In genomic region chr12:98458516-98458915, GRCm38 (mm10) we compare ENCODE assay signal across 20 mouse cellular contexts.
DNase-seq lines count a peak whose midpoint lies in the region; ATAC-seq and TF ChIP-seq lines count a peak whose summit lies in the region.
"Had no signal": no experiment of that assay in that cellular context is flagged by ENCODE, and none has a peak within 500 bp of the region (broad histone marks: within the 10 kb centered on the region; RNA-seq: fewer than 3 reads in every experiment).

No protein-coding gene starts in this region.

- intact Hi-C loops in heart, postnatal 14 days (cut with DNase I): no loop called here

- WGBS in embryonic facial prominence, embryonic 14.5 days: 81% methylated on average over 5 of the region's 5 CpGs
- WGBS in embryonic facial prominence, embryonic 10.5 days: 90% methylated on average over 5 of the region's 5 CpGs
- WGBS in forebrain, postnatal 0 days: 52% methylated on average over 5 of the region's 5 CpGs

- DNase-seq in embryonic facial prominence, embryonic 14.5 days (ENCODE audit: low spot score): peak; percentile 38
- DNase-seq in embryonic facial prominence, embryonic 10.5 days (ENCODE audit: low spot score): no peak
- DNase-seq in layer of hippocampus, adult 11-12 months (ENCODE audit: low spot score): peak; percentile 26
- DNase-seq in layer of hippocampus, postnatal 36 days: no peak
- DNase-seq in right cerebral cortex, adult 18-20 months: peak; percentile 30
- no peak for DNase-seq in right cerebral cortex, postnatal 4 days
- DNase-seq in forebrain, postnatal 0 days: peak; percentile 53
- no peak for DNase-seq in heart, postnatal 14 days
- DNase-seq: gastrocnemius, postnatal 25 days; kidney, adult 18-20 months; kidney, postnatal 4 days; midbrain, embryonic 14.5 days had no signal

- no peaks in the 10 kb centered on the region for H3K36me3 ChIP-seq in embryonic facial prominence, embryonic 14.5 days (ENCODE audit: control insufficient read depth, insufficient read depth, low read length)
- no peaks in the 10 kb centered on the region for H3K36me3 ChIP-seq in embryonic facial prominence, embryonic 10.5 days (replicated peaks)
- 0 out of 2 replicates have a peak, but pooled peaks cover 2% of the 10 kb centered on the region for H3K36me3 ChIP-seq in forebrain, postnatal 0 days (ENCODE audit: insufficient read depth)
- H3K36me3 ChIP-seq: heart, embryonic 12.5 days; limb, embryonic 12.5 days; liver, embryonic 15.5 days; neural tube, embryonic 12.5 days had no signal

- H3K9ac ChIP-seq in embryonic facial prominence, embryonic 14.5 days (ENCODE audit: low read depth, low read length): no peak overlapping the region
- H3K9ac ChIP-seq in forebrain, postnatal 0 days: no peak overlapping the region
- H3K9ac ChIP-seq: heart, embryonic 12.5 days; limb, embryonic 12.5 days; liver, embryonic 15.5 days; neural tube, embryonic 12.5 days had no signal

- no peaks in the 10 kb centered on the region for H3K4me1 ChIP-seq in embryonic facial prominence, embryonic 14.5 days (ENCODE audit: control insufficient read depth, insufficient read depth, low read length)
- H3K4me1 ChIP-seq in embryonic facial prominence, embryonic 10.5 days: no peaks in the 10 kb centered on the region
- H3K4me1 ChIP-seq in forebrain, postnatal 0 days (ENCODE audit: insufficient read depth): peaks cover 7% of the 10 kb centered on the region; the same call in 1 of the 2 replicates
- H3K4me1 ChIP-seq: heart, embryonic 12.5 days; hindbrain, embryonic 10.5 days; limb, embryonic 12.5 days; liver, embryonic 15.5 days; neural tube, embryonic 12.5 days had no signal

- no peak for TF ChIP-seq CTCF in forebrain, postnatal 0 days (IDR thresholded peaks at IDR 0.05; ENCODE audit: low read depth)

- no peak overlapping the region for H3K27ac ChIP-seq in embryonic facial prominence, embryonic 14.5 days (replicated peaks; ENCODE audit: low read depth, low read length)
- H3K27ac ChIP-seq in embryonic facial prominence, embryonic 10.5 days (replicated peaks): no peak overlapping the region
- H3K27ac ChIP-seq in forebrain, postnatal 0 days (ENCODE audit: low read depth, low read length): peak overlapping the region; percentile 69
- H3K27ac ChIP-seq: hindbrain, embryonic 10.5 days; limb, embryonic 12.5 days; liver, embryonic 15.5 days; macrophage; neural tube, embryonic 12.5 days; stomach, postnatal 0 days had no signal

- ATAC-seq in embryonic facial prominence, embryonic 14.5 days (ENCODE audit: low read depth): no peak
- peak; percentile 68 for ATAC-seq in forebrain, postnatal 0 days

- no peaks in the 10 kb centered on the region for H3K27me3 ChIP-seq in embryonic facial prominence, embryonic 14.5 days (replicated peaks; ENCODE audit: control insufficient read depth, insufficient read depth, low read length)
- no peaks in the 10 kb centered on the region for H3K27me3 ChIP-seq in embryonic facial prominence, embryonic 10.5 days (replicated peaks; ENCODE audit: low read depth, poor library complexity, severe bottlenecking)
- no peaks in the 10 kb centered on the region for H3K27me3 ChIP-seq in forebrain, postnatal 0 days (ENCODE audit: insufficient read depth, low read length)
- H3K27me3 ChIP-seq: CH12.LX; heart, embryonic 12.5 days; limb, embryonic 12.5 days; liver, embryonic 15.5 days; neural tube, embryonic 12.5 days had no signal

- no peak overlapping the region for H3K4me3 ChIP-seq in embryonic facial prominence, embryonic 14.5 days (ENCODE audit: low read depth, low read length)
- H3K4me3 ChIP-seq in embryonic facial prominence, embryonic 10.5 days: no peak overlapping the region
- H3K4me3 ChIP-seq in forebrain, postnatal 0 days (ENCODE audit: low read depth, low read length): no peak overlapping the region
- H3K4me3 ChIP-seq: heart, embryonic 12.5 days; hindbrain, embryonic 10.5 days; limb, embryonic 12.5 days; liver, embryonic 15.5 days; neural tube, embryonic 12.5 days had no signal

- no peak overlapping the region for H3K4me2 ChIP-seq in embryonic facial prominence, embryonic 14.5 days (ENCODE audit: low read depth, low read length)
- no peak overlapping the region for H3K4me2 ChIP-seq in forebrain, postnatal 0 days (ENCODE audit: low read depth)
- H3K4me2 ChIP-seq: heart, embryonic 12.5 days; limb, embryonic 12.5 days; liver, embryonic 15.5 days; neural tube, embryonic 12.5 days had no signal

- H3K9me3 ChIP-seq in embryonic facial prominence, embryonic 14.5 days (ENCODE audit: control insufficient read depth, low read length): no peaks in the 10 kb centered on the region
- no peaks in the 10 kb centered on the region for H3K9me3 ChIP-seq in embryonic facial prominence, embryonic 10.5 days
- H3K9me3 ChIP-seq in forebrain, postnatal 0 days (ENCODE audit: low read length): no peaks in the 10 kb centered on the region
- H3K9me3 ChIP-seq: hindbrain, embryonic 10.5 days; limb, embryonic 12.5 days; liver, embryonic 15.5 days; neural tube, embryonic 12.5 days had no signal

Comparison
In these comparisons a context has a peak if more than half of its experiments do, and no peak if none do; other contexts are left out.
1. DNase-seq: peak in embryonic facial prominence, embryonic 14.5 days (single experiment), layer of hippocampus, adult 11-12 months (single experiment), right cerebral cortex, adult 18-20 months (single experiment) and forebrain, postnatal 0 days (single experiment); none in embryonic facial prominence, embryonic 10.5 days (single experiment), layer of hippocampus, postnatal 36 days (0 of 2), right cerebral cortex, postnatal 4 days (single experiment) and heart, postnatal 14 days (0 of 2).